Mouse (Mus musculus): ENCODE results near the gene Cacna2d4.

Gene Cacna2d4

DNA sequence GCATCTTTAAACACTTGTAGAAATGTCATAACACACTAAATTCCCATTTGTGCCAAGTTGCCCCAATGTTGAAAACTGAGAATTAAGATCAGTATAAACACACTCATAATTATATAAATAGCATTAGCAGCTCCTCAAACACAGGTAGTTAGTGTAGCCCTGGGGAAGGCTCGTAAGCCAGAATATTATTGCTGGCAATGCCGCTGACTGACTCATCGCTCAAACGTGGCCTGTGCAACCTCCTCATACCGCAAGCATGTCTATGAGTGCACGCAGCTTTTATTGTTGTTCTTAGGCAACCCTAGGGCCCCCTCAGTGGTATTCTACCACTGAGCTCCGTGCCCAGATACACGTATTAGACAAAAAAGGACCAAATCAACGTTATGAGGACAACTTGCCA is 156.5 kb downstream of the Cacna2d4 start:
- no peak for DNase-seq

DNA sequence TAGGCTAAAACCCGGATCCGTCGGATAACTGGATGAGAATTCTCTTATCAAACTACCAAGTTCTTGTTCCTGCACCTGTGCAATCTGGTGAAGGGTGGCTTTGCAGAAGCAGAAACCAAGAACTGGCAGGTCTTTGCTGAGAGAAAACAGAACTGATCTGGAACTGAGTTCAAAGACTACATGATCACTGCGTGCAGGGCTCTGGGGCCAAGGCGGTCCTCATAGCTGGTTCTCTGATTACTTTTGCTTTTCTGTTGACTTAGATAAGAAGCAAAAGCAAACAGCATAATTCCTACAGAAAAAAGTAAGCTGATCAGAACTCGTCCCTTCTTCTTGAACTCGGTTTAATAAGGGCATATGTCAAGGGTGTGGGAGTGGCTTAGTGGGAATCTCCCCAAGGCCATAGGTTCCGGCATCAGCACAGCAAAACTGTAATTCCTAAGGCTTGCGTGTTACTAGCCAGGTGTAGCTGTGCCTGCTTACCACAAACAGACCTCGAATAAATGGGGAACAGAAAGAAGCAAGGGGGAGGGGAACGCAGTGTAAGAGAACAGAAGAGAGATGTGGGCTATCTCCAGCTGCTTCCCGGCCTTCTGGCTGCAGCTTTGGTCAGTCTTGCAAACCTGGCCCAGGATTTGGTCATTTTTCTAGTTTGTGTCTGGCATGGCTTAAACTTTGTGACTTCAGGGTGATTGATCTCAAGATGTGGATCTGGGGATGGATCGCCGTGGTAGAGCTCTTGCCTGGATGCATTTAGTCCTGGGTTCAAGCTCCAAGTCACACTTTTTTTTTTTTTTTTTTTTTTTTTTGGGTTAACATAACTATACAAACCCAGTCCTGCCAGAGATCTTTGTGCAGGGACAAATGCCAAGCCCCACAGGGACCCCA is 159.3 kb downstream of the Cacna2d4 start:
- DNase-seq = no peak

DNA sequence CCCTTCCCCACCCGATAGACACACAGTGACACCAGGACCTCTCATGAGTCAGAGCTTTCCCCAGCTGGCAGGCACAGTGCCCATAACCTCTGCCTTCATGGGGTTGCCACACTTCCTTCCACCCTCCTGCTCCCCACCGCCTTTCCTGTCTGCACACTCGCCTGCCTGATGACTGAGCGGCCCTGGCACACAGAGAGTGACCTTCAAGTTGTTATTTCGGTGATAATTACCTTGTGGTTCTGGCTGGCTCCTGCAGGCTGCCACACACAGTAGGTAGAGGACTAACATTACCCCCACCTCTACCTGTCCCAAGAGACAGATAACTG is 159.9 kb downstream of the Cacna2d4 start:
- DNase-seq = peak; percentile 74

DNA sequence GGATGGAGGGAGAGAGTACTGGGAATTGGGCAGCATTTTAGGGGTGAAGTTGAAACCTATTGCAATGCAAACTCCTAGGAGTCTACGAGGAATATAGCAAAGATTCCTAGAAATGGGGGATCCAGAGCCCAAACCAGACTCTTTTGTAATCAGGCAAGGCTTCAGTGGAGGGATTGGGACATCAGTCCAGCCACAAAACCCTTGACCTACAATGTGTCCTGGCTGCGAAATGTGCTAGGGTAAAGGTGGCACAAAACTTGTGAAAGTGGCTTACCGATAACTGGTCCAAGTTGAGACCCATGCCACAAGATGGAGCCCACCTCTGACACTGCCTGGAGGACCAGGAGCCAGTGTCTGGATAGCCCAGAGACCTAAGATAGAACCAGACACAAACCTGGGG is 163.0 kb downstream of the Cacna2d4 start:
- no peak for DNase-seq

DNA sequence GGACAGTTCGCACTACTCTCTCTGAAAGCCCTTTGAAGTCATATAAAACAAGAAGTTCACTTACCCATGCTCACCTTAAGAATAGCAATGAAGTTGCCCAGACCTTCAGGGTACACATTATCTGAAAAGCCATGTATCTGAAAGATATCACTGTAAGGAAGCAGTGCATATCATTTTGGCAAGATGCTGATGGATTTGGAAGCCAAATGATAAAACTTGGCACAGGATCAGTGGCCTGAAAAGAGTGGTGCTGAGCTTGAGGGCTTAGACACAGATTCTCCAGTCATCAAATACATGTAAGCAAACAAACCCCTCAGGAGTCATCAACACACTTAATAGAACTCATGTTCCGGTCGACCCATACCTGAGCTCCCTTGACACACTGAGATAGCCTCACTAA is 164.3 kb downstream of the Cacna2d4 start:
- DNase-seq = no peak

DNA sequence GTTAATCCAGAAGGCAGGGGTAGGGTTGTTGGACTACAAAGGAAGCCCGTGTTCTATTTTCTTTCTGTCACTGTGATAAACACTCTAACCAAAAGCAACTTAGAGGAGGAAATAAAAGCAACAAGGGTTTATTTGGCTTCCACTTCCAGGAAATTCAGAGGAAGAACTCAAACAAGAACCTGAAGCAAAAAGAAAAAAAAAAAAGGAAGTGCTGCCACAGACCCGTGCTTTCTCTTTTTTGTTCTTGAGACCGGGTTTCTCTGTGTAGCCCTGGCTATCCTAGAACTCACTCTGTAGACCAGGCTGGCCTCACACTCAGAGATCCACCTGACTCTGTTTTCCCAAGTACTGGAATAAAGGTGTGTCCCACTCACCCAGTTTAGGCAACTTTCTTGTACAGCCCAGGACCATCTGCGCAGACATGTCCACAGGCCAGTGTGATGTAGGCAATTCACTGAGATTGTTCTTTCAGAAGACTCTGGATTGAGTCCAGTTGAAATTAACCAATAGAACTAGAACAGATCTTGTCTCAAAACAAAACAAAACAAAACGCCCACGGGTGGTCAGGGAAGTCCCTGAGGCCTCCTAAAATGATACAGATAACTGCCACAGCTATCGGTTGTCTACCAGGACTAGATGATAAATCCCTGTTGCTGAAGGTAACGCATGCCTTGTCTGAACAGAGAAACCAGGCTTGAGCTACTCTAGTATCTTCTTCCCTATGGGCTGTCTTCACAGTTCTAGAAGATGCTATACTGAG is 165.4 kb downstream of the Cacna2d4 start:
- no peak for DNase-seq
